Mouse (Mus musculus): ENCODE results near the gene Gm29427. TPM values are rescaled to one million over a fixed set of nuclear protein-coding genes. Genes with fewer than 3 reads are reported as not detected.

Gm29427 gene
- polyA plus RNA-seq, 1 experiment, result not detected

GRCm38 (mm10) chr1:130717291-130717871 lies 1.8 kb upstream of the Gm29427 start, which contains the start of gene Yod1:
Gene Yod1 (plus strand): TSS chr1:130717327.
- Histone ChIP-seq H3K4me3 (replicated peaks) (peak within 1 kb of the TSS; percentile 99), H3K36me3 (ENCODE audit: control insufficient read depth) (peaks cover 64% of the 10 kb centered on the region), H3K27me3 (ENCODE audit: control insufficient read depth) (no peaks in the 10 kb centered on the region), H3K9me3 (ENCODE audit: control insufficient read depth, low read length) (no peaks in the 10 kb centered on the region), H3K4me1 (ENCODE audit: control insufficient read depth) (peaks cover 66% of the 10 kb centered on the region)
- TF ChIP-seq GATA1 (IDR thresholded peaks at IDR 0.05; ENCODE audit: low read length) (peak; percentile 46), TAL1 (IDR thresholded peaks at IDR 0.05; ENCODE audit: low read length) (no peak)

GRCm38 (mm10) chr1:130716513-130717290 lies 1.1 kb upstream of the Gm29427 start:
- H3K4me1 ChIP-seq (ENCODE audit: control insufficient read depth), result peaks cover 67% of the 10 kb centered on the region

GRCm38 (mm10) chr1:130716218-130716512 lies 566 bp upstream of the Gm29427 start:
- peaks cover 65% of the 10 kb centered on the region for H3K36me3 ChIP-seq (ENCODE audit: control insufficient read depth)
- H3K4me1 ChIP-seq (ENCODE audit: control insufficient read depth), result peaks cover 67% of the 10 kb centered on the region
- TF ChIP-seq GATA1 (IDR thresholded peaks at IDR 0.05; ENCODE audit: low read length), result no peak
- no peak for TF ChIP-seq TAL1 (IDR thresholded peaks at IDR 0.05; ENCODE audit: low read length)
- H3K27me3 ChIP-seq (ENCODE audit: control insufficient read depth), result no peaks in the 10 kb centered on the region
- peak overlapping the region; percentile 99 for H3K4me3 ChIP-seq (replicated peaks)
- no peaks in the 10 kb centered on the region for H3K9me3 ChIP-seq (ENCODE audit: control insufficient read depth, low read length)

More at GRCm38 (mm10) chr1:130716513-130717290, 1.1 kb upstream of the Gm29427 start:
- TF ChIP-seq GATA1 (IDR thresholded peaks at IDR 0.05; ENCODE audit: low read length) (no peak), TAL1 (IDR thresholded peaks at IDR 0.05; ENCODE audit: low read length) (no peak)
- peaks cover 64% of the 10 kb centered on the region for H3K36me3 ChIP-seq (ENCODE audit: control insufficient read depth)
- no peaks in the 10 kb centered on the region for H3K9me3 ChIP-seq (ENCODE audit: control insufficient read depth, low read length)
- peak overlapping the region; percentile 99 for H3K4me3 ChIP-seq (replicated peaks)
- H3K27me3 ChIP-seq (ENCODE audit: control insufficient read depth), result no peaks in the 10 kb centered on the region

GRCm38 (mm10) chr1:130714046-130714445 lies 1.6 kb downstream of the Gm29427 start:
- no peaks in the 10 kb centered on the region for H3K27me3 ChIP-seq (ENCODE audit: control insufficient read depth)
- H3K4me1 ChIP-seq (ENCODE audit: control insufficient read depth), result peaks cover 50% of the 10 kb centered on the region
- H3K9me3 ChIP-seq (ENCODE audit: control insufficient read depth, low read length), result no peaks in the 10 kb centered on the region
- H3K4me3 ChIP-seq (replicated peaks), result peak overlapping the region; percentile 99
- peaks cover 65% of the 10 kb centered on the region for H3K36me3 ChIP-seq (ENCODE audit: control insufficient read depth)
- TF ChIP-seq GATA1 (IDR thresholded peaks at IDR 0.05; ENCODE audit: low read length) (no peak), TAL1 (IDR thresholded peaks at IDR 0.05; ENCODE audit: low read length) (no peak)

GRCm38 (mm10) chr1:130710283-130711080 lies 5.1 kb downstream of the Gm29427 start:
- Histone ChIP-seq H3K9me3 (ENCODE audit: control insufficient read depth, low read length) (no peaks in the 10 kb centered on the region), H3K36me3 (ENCODE audit: control insufficient read depth) (peaks cover 91% of the 10 kb centered on the region), H3K4me1 (ENCODE audit: control insufficient read depth) (peaks cover 36% of the 10 kb centered on the region), H3K4me3 (replicated peaks) (no peak overlapping the region), H3K27me3 (ENCODE audit: control insufficient read depth) (no peaks in the 10 kb centered on the region)
- TF ChIP-seq TAL1 (IDR thresholded peaks at IDR 0.05; ENCODE audit: low read length) (no peak), GATA1 (IDR thresholded peaks at IDR 0.05; ENCODE audit: low read length) (no peak)

GRCm38 (mm10) chr1:130703613-130704012 lies 12.0 kb downstream of the Gm29427 start:
- Histone ChIP-seq H3K27me3 (ENCODE audit: control insufficient read depth) (no peaks in the 10 kb centered on the region), H3K36me3 (ENCODE audit: control insufficient read depth) (peaks cover 100% of the 10 kb centered on the region), H3K4me3 (replicated peaks) (no peak overlapping the region), H3K4me1 (ENCODE audit: control insufficient read depth) (peaks cover 19% of the 10 kb centered on the region), H3K9me3 (ENCODE audit: control insufficient read depth, low read length) (no peaks in the 10 kb centered on the region)
- no peak for TF ChIP-seq TAL1 (IDR thresholded peaks at IDR 0.05; ENCODE audit: low read length)
- TF ChIP-seq GATA1 (IDR thresholded peaks at IDR 0.05; ENCODE audit: low read length), result no peak

- peaks cover 19% of the 10 kb centered on the region for H3K4me1 ChIP-seq (ENCODE audit: control insufficient read depth)
- TF ChIP-seq GATA1 (IDR thresholded peaks at IDR 0.05; ENCODE audit: low read length) (no peak), TAL1 (IDR thresholded peaks at IDR 0.05; ENCODE audit: low read length) (no peak)
- no peaks in the 10 kb centered on the region for H3K27me3 ChIP-seq (ENCODE audit: control insufficient read depth)
- no peak overlapping the region for H3K4me3 ChIP-seq (replicated peaks)
- peaks cover 100% of the 10 kb centered on the region for H3K36me3 ChIP-seq (ENCODE audit: control insufficient read depth)
- H3K9me3 ChIP-seq (ENCODE audit: control insufficient read depth, low read length), result no peaks in the 10 kb centered on the region
These were observed 13.6 kb downstream of the Gm29427 start for GRCm38 (mm10) chr1:130701976-130702375.

- Histone ChIP-seq H3K27me3 (ENCODE audit: control insufficient read depth) (no peaks in the 10 kb centered on the region), H3K4me1 (ENCODE audit: control insufficient read depth) (peaks cover 15% of the 10 kb centered on the region), H3K4me3 (replicated peaks) (no peak overlapping the region), H3K9me3 (ENCODE audit: control insufficient read depth, low read length) (no peaks in the 10 kb centered on the region), H3K36me3 (ENCODE audit: control insufficient read depth) (peaks cover 100% of the 10 kb centered on the region)
- TF ChIP-seq TAL1 (IDR thresholded peaks at IDR 0.05; ENCODE audit: low read length) (no peak), GATA1 (IDR thresholded peaks at IDR 0.05; ENCODE audit: low read length) (no peak)
These were observed 15.5 kb downstream of the Gm29427 start for GRCm38 (mm10) chr1:130699937-130700633.

All from erythroblast, embryonic 14.5 days (primary cell).